Mouse (Mus musculus): Measurements from ENCODE around the gene Tmem143. TPM values are rescaled to one million over a fixed set of nuclear protein-coding genes. Genes with fewer than 3 reads are reported as not detected.
A peak's percentile ranks its signal among the peaks of the same experiment; 100 is the strongest.
"Not testable (repeated sequence)": the region's sequence is repeated elsewhere in the genome, so short reads cannot be mapped to it uniquely, and the experiment has no call there.

Gene Tmem143
- polyA plus RNA-seq, 1 experiment from 2014 or later: 3.9 TPM

GRCm38 (mm10) chr7:45933766-45934165 lies 37.0 kb downstream of the Tmem143 start:
- H3K27ac ChIP-seq (replicated peaks; ENCODE audit: low read depth, low read length); ATAC-seq (replicated peaks; ENCODE audit: insufficient number of reproducible peaks, low FRiP score, low TSS enrichment, low read depth); H3K9me3 ChIP-seq (replicated peaks; ENCODE audit: control insufficient read depth, low read length); H3K36me3 ChIP-seq (replicated peaks; ENCODE audit: control insufficient read depth, insufficient read depth, low read depth, low read length); H3K9ac ChIP-seq (replicated peaks; ENCODE audit: low read length); H3K4me1 ChIP-seq (ENCODE audit: control insufficient read depth, insufficient read depth, low read length); H3K4me3 ChIP-seq (ENCODE audit: low read depth, low read length); H3K4me2 ChIP-seq (ENCODE audit: low read depth, low read length); DNase-seq (ENCODE audit: low spot score); H3K27me3 ChIP-seq (ENCODE audit: control insufficient read depth, insufficient read depth, low read length): not testable (repeated sequence)
- 96% methylated on average over 12 of the region's 12 CpGs for WGBS

- ATAC-seq (replicated peaks; ENCODE audit: insufficient number of reproducible peaks, low FRiP score, low TSS enrichment, low read depth) (no peak; the same call in 1 of the 2 replicates), DNase-seq (ENCODE audit: low spot score) (peak; percentile 88)
- H3K27ac ChIP-seq (replicated peaks; ENCODE audit: low read depth, low read length): no peak overlapping the region
- H3K4me3 ChIP-seq (ENCODE audit: low read depth, low read length): no peak overlapping the region
- no peak overlapping the region for H3K4me2 ChIP-seq (ENCODE audit: low read depth, low read length)
- H3K36me3 ChIP-seq (replicated peaks; ENCODE audit: control insufficient read depth, insufficient read depth, low read depth, low read length): no peaks in the 10 kb centered on the region
- no peaks in the 10 kb centered on the region for H3K27me3 ChIP-seq (ENCODE audit: control insufficient read depth, insufficient read depth, low read length)
- WGBS: 28% methylated on average over 7 of the region's 7 CpGs
- H3K9ac ChIP-seq (replicated peaks; ENCODE audit: low read length): no peak overlapping the region
- H3K9me3 ChIP-seq (replicated peaks; ENCODE audit: control insufficient read depth, low read length): no peaks in the 10 kb centered on the region
- H3K4me1 ChIP-seq (ENCODE audit: control insufficient read depth, insufficient read depth, low read length): no peaks in the 10 kb centered on the region
Observed at GRCm38 (mm10) chr7:45935114-45935513, 38.4 kb downstream of the Tmem143 start.

GRCm38 (mm10) chr7:45939836-45940235 lies 43.1 kb downstream of the Tmem143 start:
- no peak overlapping the region for H3K9ac ChIP-seq (replicated peaks; ENCODE audit: low read length)
- no peak overlapping the region for H3K27ac ChIP-seq (replicated peaks; ENCODE audit: low read depth, low read length)
- H3K4me2 ChIP-seq (ENCODE audit: low read depth, low read length): no peak overlapping the region
- H3K4me1 ChIP-seq (ENCODE audit: control insufficient read depth, insufficient read depth, low read length): no peaks in the 10 kb centered on the region
- no peak for DNase-seq (ENCODE audit: low spot score)
- no peak overlapping the region for H3K4me3 ChIP-seq (ENCODE audit: low read depth, low read length)
- no peak for ATAC-seq (replicated peaks; ENCODE audit: insufficient number of reproducible peaks, low FRiP score, low TSS enrichment, low read depth)
- 42% methylated on average over 2 of the region's 2 CpGs for WGBS
- no peaks in the 10 kb centered on the region for H3K27me3 ChIP-seq (ENCODE audit: control insufficient read depth, insufficient read depth, low read length)
- H3K9me3 ChIP-seq (replicated peaks; ENCODE audit: control insufficient read depth, low read length): no peaks in the 10 kb centered on the region
- no peaks in the 10 kb centered on the region for H3K36me3 ChIP-seq (replicated peaks; ENCODE audit: control insufficient read depth, insufficient read depth, low read depth, low read length)

- 82% methylated on average over 9 of the region's 9 CpGs for WGBS
- no peak for ATAC-seq (replicated peaks; ENCODE audit: insufficient number of reproducible peaks, low FRiP score, low TSS enrichment, low read depth)
- Histone ChIP-seq H3K27ac (replicated peaks; ENCODE audit: low read depth, low read length) (no peak overlapping the region), H3K4me1 (ENCODE audit: control insufficient read depth, insufficient read depth, low read length) (no peaks in the 10 kb centered on the region), H3K36me3 (replicated peaks; ENCODE audit: control insufficient read depth, insufficient read depth, low read depth, low read length) (no peaks in the 10 kb centered on the region), H3K4me2 (ENCODE audit: low read depth, low read length) (no peak overlapping the region), H3K9me3 (replicated peaks; ENCODE audit: control insufficient read depth, low read length) (no peaks in the 10 kb centered on the region), H3K27me3 (ENCODE audit: control insufficient read depth, insufficient read depth, low read length) (no peaks in the 10 kb centered on the region), H3K4me3 (ENCODE audit: low read depth, low read length) (no peak overlapping the region), H3K9ac (replicated peaks; ENCODE audit: low read length) (no peak overlapping the region)
- no peak for DNase-seq (ENCODE audit: low spot score)
Observed at GRCm38 (mm10) chr7:45941986-45942385, 45.2 kb downstream of the Tmem143 start.

- ATAC-seq (replicated peaks; ENCODE audit: insufficient number of reproducible peaks, low FRiP score, low TSS enrichment, low read depth); H3K4me1 ChIP-seq (ENCODE audit: control insufficient read depth, insufficient read depth, low read length); DNase-seq (ENCODE audit: low spot score); H3K36me3 ChIP-seq (replicated peaks; ENCODE audit: control insufficient read depth, insufficient read depth, low read depth, low read length); H3K27me3 ChIP-seq (ENCODE audit: control insufficient read depth, insufficient read depth, low read length); H3K9ac ChIP-seq (replicated peaks; ENCODE audit: low read length); H3K4me3 ChIP-seq (ENCODE audit: low read depth, low read length); H3K27ac ChIP-seq (replicated peaks; ENCODE audit: low read depth, low read length); H3K4me2 ChIP-seq (ENCODE audit: low read depth, low read length); H3K9me3 ChIP-seq (replicated peaks; ENCODE audit: control insufficient read depth, low read length): not testable (repeated sequence)
- no CpG with 5 or more reads among the region's 1 CpGs for WGBS
Observed at GRCm38 (mm10) chr7:45943280-45943679, 46.5 kb downstream of the Tmem143 start.

GRCm38 (mm10) chr7:45949061-45949460 lies 52.3 kb downstream of the Tmem143 start:
- no peak overlapping the region for H3K4me3 ChIP-seq (ENCODE audit: low read depth, low read length)
- H3K36me3 ChIP-seq (replicated peaks; ENCODE audit: control insufficient read depth, insufficient read depth, low read depth, low read length): no peaks in the 10 kb centered on the region
- DNase-seq (ENCODE audit: low spot score) (no peak), ATAC-seq (replicated peaks; ENCODE audit: insufficient number of reproducible peaks, low FRiP score, low TSS enrichment, low read depth) (no peak)
- no peaks in the 10 kb centered on the region for H3K27me3 ChIP-seq (ENCODE audit: control insufficient read depth, insufficient read depth, low read length)
- no peaks in the 10 kb centered on the region for H3K9me3 ChIP-seq (replicated peaks; ENCODE audit: control insufficient read depth, low read length)
- H3K9ac ChIP-seq (replicated peaks; ENCODE audit: low read length): no peak overlapping the region
- 86% methylated on average over 4 of the region's 4 CpGs for WGBS
- no peak overlapping the region for H3K27ac ChIP-seq (replicated peaks; ENCODE audit: low read depth, low read length)
- H3K4me2 ChIP-seq (ENCODE audit: low read depth, low read length): no peak overlapping the region
- H3K4me1 ChIP-seq (ENCODE audit: control insufficient read depth, insufficient read depth, low read length): no peaks in the 10 kb centered on the region

GRCm38 (mm10) chr7:45956611-45957010 lies 59.9 kb downstream of the Tmem143 start:
- ATAC-seq (replicated peaks; ENCODE audit: insufficient number of reproducible peaks, low FRiP score, low TSS enrichment, low read depth): no peak
- Histone ChIP-seq H3K4me3 (ENCODE audit: low read depth, low read length) (no peak overlapping the region), H3K4me1 (ENCODE audit: control insufficient read depth, insufficient read depth, low read length) (no peaks in the 10 kb centered on the region)

More at GRCm38 (mm10) chr7:45956611-45957010, 59.9 kb downstream of the Tmem143 start:
- no peak for DNase-seq (ENCODE audit: low spot score)
- no peak overlapping the region for H3K27ac ChIP-seq (replicated peaks; ENCODE audit: low read depth, low read length)
- no peak overlapping the region for H3K9ac ChIP-seq (replicated peaks; ENCODE audit: low read length)
- H3K4me2 ChIP-seq (ENCODE audit: low read depth, low read length): no peak overlapping the region
- no peaks in the 10 kb centered on the region for H3K27me3 ChIP-seq (ENCODE audit: control insufficient read depth, insufficient read depth, low read length)
- no peaks in the 10 kb centered on the region for H3K9me3 ChIP-seq (replicated peaks; ENCODE audit: control insufficient read depth, low read length)
- no peaks in the 10 kb centered on the region for H3K36me3 ChIP-seq (replicated peaks; ENCODE audit: control insufficient read depth, insufficient read depth, low read depth, low read length)
- WGBS: 74% methylated on average over 4 of the region's 4 CpGs

Data from embryonic facial prominence, embryonic 11.5 days (tissue).